Mouse (Mus musculus) forebrain, embryonic 11.5 days (tissue): ENCODE results near the gene Stk38. TPM values are rescaled to one million over a fixed set of nuclear protein-coding genes. Genes with fewer than 3 reads are reported as not detected.
"Not testable (repeated sequence)": the region's sequence is repeated elsewhere in the genome, so short reads cannot be mapped to it uniquely, and the experiment has no call there.

Source experiments
- ATAC-seq: fragments of 200-750 bp; cut with Nextera tagmentation; replicated peaks from 2 replicates; pipeline ENCODE4 v1.8.0; 2017; ENCODE audit warnings: moderate TSS enrichment; ENCODE audit not compliant: low FRiP score
- DNase-seq: peaks from one replicate; pipeline ENCODE4 v3.0.0-alpha.2; 2017; ENCODE audit warnings: low spot score
- H3K27ac ChIP-seq: fragments of 300-500 bp; sonication (generic); 2 replicates; pipeline ENCODE4 v1.5.1; 2014; ENCODE audit warnings: low read depth, low read length
- H3K27me3 ChIP-seq: fragments of 300-500 bp; sonication (generic); 2 replicates; pipeline ENCODE4 v1.6.1; 2014; ENCODE audit warnings: mild to moderate bottlenecking, low read length, mixed read lengths; ENCODE audit not compliant: control insufficient read depth, insufficient read depth
- H3K36me3 ChIP-seq: fragments of 300-500 bp; sonication (generic); 2 replicates; pipeline ENCODE4 v1.6.1; 2014; ENCODE audit warnings: mild to moderate bottlenecking, low read length, moderate library complexity, mixed read lengths; ENCODE audit not compliant: control insufficient read depth, insufficient read depth
- H3K4me1 ChIP-seq: fragments of 300-500 bp; sonication (generic); replicated peaks from 2 replicates; pipeline ENCODE4 v1.6.1; 2014; ENCODE audit warnings: low read length, mixed read lengths; ENCODE audit not compliant: control insufficient read depth, insufficient read depth
- H3K4me2 ChIP-seq: fragments of 300-500 bp; sonication (generic); 2 replicates; pipeline ENCODE4 v1.6.1; 2014; ENCODE audit warnings: low read depth, mild to moderate bottlenecking, low read length, moderate library complexity, mixed read lengths; ENCODE audit not compliant: severe bottlenecking
- H3K4me3 ChIP-seq: fragments of 300-500 bp; sonication (generic); 2 replicates; pipeline ENCODE4 v1.5.1; 2014; ENCODE audit warnings: low read depth, low read length
- H3K9ac ChIP-seq: fragments of 300-500 bp; sonication (generic); 2 replicates; pipeline ENCODE4 v1.6.1; 2014; ENCODE audit warnings: low read length
- H3K9me3 ChIP-seq: fragments of 300-500 bp; sonication (generic); 2 replicates; pipeline ENCODE4 v1.6.1; 2016; ENCODE audit warnings: low read length, mixed read lengths; ENCODE audit not compliant: control insufficient read depth
- WGBS: fragments of 180-500 bp; shearing (Covaris S2); extraction: QIAGEN DNeasy Blood & Tissue Kit; methylation state at CpG from one replicate; pipeline ENCODE4 v1.1.7; 2014; 5-methylcytosine and 5-hydroxymethylcytosine counted together
- polyA plus RNA-seq: library from polyadenylated mRNA; unstranded; fragments of >200 nt; fragmentation: Nextera tagmentation; extraction: Ambion mirVana; gene quantifications from 2 replicates; pipeline ENCODE4 v1.2.1, GENCODE M21; 2014

Gene Stk38
- polyA plus RNA-seq, 1 experiment from 2014 or later = 143 TPM

- no peaks in the 10 kb centered on the region for H3K27me3 ChIP-seq
- ATAC-seq = peak; percentile 98
- H3K4me3 ChIP-seq = peak within 1 kb of the TSS; percentile 82
- H3K4me1 ChIP-seq = peaks cover 3% of the 10 kb centered on the region
- peak within 1 kb of the TSS; percentile 94 for H3K9ac ChIP-seq
- H3K27ac ChIP-seq = peak within 1 kb of the TSS; percentile 98
- H3K36me3 ChIP-seq = peaks cover 12% of the 10 kb centered on the region; the same call in 1 of the 2 replicates
- no peaks in the 10 kb centered on the region for H3K9me3 ChIP-seq
- under 1% methylated on average over 77 of the region's 77 CpGs for WGBS
- H3K4me2 ChIP-seq = peak within 1 kb of the TSS; percentile 79
- peak; percentile 100 for DNase-seq
Measured at GRCm38 (mm10) chr17:29032274-29033069, 24.7 kb upstream of the Stk38 start, which contains the start of gene Srsf3. Gene Srsf3 (plus strand): TSS chr17:29032628.

- under 1% methylated on average over 26 of the region's 26 CpGs for WGBS
Measured at GRCm38 (mm10) chr17:29031771-29032273, 24.0 kb upstream of the Stk38 start.

GRCm38 (mm10) chr17:29031085-29031711, 23.4 kb upstream of the Stk38 start:
- H3K9ac ChIP-seq = peak overlapping the region; percentile 94
- H3K36me3 ChIP-seq, ATAC-seq, H3K27me3 ChIP-seq, H3K4me1 ChIP-seq, DNase-seq, H3K9me3 ChIP-seq: not testable (repeated sequence)
- 69% methylated on average over 7 of the region's 7 CpGs for WGBS
- H3K27ac ChIP-seq = peak overlapping the region; percentile 98
- peak overlapping the region; percentile 82; the same call in 1 of the 2 replicates for H3K4me3 ChIP-seq
- peak overlapping the region; percentile 59 for H3K4me2 ChIP-seq

More at GRCm38 (mm10) chr17:29031771-29032273, 24.0 kb upstream of the Stk38 start:
- DNase-seq = peak; percentile 76
- ATAC-seq = peak; percentile 55; the same call in 1 of the 2 replicates
- Histone ChIP-seq H3K9me3 (no peaks in the 10 kb centered on the region), H3K4me3 (peak overlapping the region; percentile 82), H3K27me3 (no peaks in the 10 kb centered on the region), H3K36me3 (peaks cover 6% of the 10 kb centered on the region; the same call in 1 of the 2 replicates), H3K27ac (peak overlapping the region; percentile 98), H3K9ac (peak overlapping the region; percentile 94), H3K4me2 (peak overlapping the region; percentile 59), H3K4me1 (no peaks in the 10 kb centered on the region; the same call in 1 of the 2 replicates)

- no peak overlapping the region for H3K4me3 ChIP-seq
- no peaks in the 10 kb centered on the region for H3K36me3 ChIP-seq
- no peaks in the 10 kb centered on the region for H3K4me1 ChIP-seq
- no peak overlapping the region for H3K4me2 ChIP-seq
- H3K9me3 ChIP-seq = no peaks in the 10 kb centered on the region
- H3K27me3 ChIP-seq = no peaks in the 10 kb centered on the region
- WGBS = 82% methylated on average over 6 of the region's 6 CpGs
- no peak for DNase-seq
- no peak overlapping the region for H3K9ac ChIP-seq
- ATAC-seq = no peak
- H3K27ac ChIP-seq = no peak overlapping the region
Measured at GRCm38 (mm10) chr17:29030321-29031034, 22.7 kb upstream of the Stk38 start.

- Histone ChIP-seq H3K27ac (no peak overlapping the region), H3K36me3 (no peaks in the 10 kb centered on the region), H3K9ac (no peak overlapping the region), H3K9me3 (no peaks in the 10 kb centered on the region), H3K4me3 (no peak overlapping the region), H3K4me2 (no peak overlapping the region), H3K27me3 (no peaks in the 10 kb centered on the region), H3K4me1 (no peaks in the 10 kb centered on the region)
- DNase-seq (peak; percentile 34), ATAC-seq (no peak)
- WGBS = 41% methylated on average over 5 of the region's 5 CpGs
Measured at GRCm38 (mm10) chr17:29026652-29027356, 19.0 kb upstream of the Stk38 start.

- 25% methylated on average over 10 of the region's 10 CpGs for WGBS
- H3K4me1 ChIP-seq = no peaks in the 10 kb centered on the region
- ATAC-seq (no peak), DNase-seq (peak; percentile 48)
- no peak overlapping the region for H3K4me2 ChIP-seq
- no peaks in the 10 kb centered on the region for H3K9me3 ChIP-seq
- no peaks in the 10 kb centered on the region for H3K36me3 ChIP-seq
- no peak overlapping the region for H3K9ac ChIP-seq
- no peak overlapping the region for H3K27ac ChIP-seq
- H3K4me3 ChIP-seq = no peak overlapping the region
- H3K27me3 ChIP-seq = no peaks in the 10 kb centered on the region
Measured at GRCm38 (mm10) chr17:29024896-29025565, 17.2 kb upstream of the Stk38 start.

GRCm38 (mm10) chr17:29024047-29024892, 16.5 kb upstream of the Stk38 start:
- Histone ChIP-seq H3K4me2 (no peak overlapping the region), H3K27ac (no peak overlapping the region), H3K4me1 (no peaks in the 10 kb centered on the region), H3K9ac (no peak overlapping the region), H3K27me3 (no peaks in the 10 kb centered on the region), H3K36me3 (no peaks in the 10 kb centered on the region), H3K4me3 (no peak overlapping the region), H3K9me3 (no peaks in the 10 kb centered on the region)
- 33% methylated on average over 22 of the region's 22 CpGs for WGBS
- no peak for ATAC-seq
- no peak for DNase-seq
